Mouse (Mus musculus) brain, embryonic 14.5 days (tissue): Measurements from ENCODE around the gene Chuk. TPM values are rescaled to one million over a fixed set of nuclear protein-coding genes. Genes with fewer than 3 reads are reported as not detected.

Experiments
- DNase-seq: peaks from one replicate; pipeline ENCODE4 v3.0.0-alpha.2; 2011; ENCODE audit warnings: low read depth
- CTCF ChIP-seq: fragments of 200-500 bp; IDR thresholded peaks from 2 replicates; pipeline ENCODE4 v1.5.1; 2012; ENCODE audit warnings: inconsistent platforms, mild to moderate bottlenecking, moderate library complexity, borderline replicate concordance; ENCODE audit not compliant: insufficient read depth, insufficient read length; ENCODE audit errors: extremely low read depth
- POLR2A ChIP-seq: fragments of 200-500 bp; IDR thresholded peaks from 2 replicates; pipeline ENCODE4 v1.6.1; 2012; ENCODE audit warnings: mild to moderate bottlenecking, inconsistent platforms, borderline replicate concordance; ENCODE audit not compliant: poor library complexity, insufficient read depth, insufficient read length, severe bottlenecking; ENCODE audit errors: extremely low read depth
- polyA plus RNA-seq: library from polyadenylated mRNA; depleted of rRNA; stranded (reverse); fragments of >200 nt; gene quantifications from 2 replicates; pipeline ENCODE4 v1.2.3, GENCODE M21; 2012

The Chuk gene
- polyA plus RNA-seq, 1 experiment: 107 TPM

DNA sequence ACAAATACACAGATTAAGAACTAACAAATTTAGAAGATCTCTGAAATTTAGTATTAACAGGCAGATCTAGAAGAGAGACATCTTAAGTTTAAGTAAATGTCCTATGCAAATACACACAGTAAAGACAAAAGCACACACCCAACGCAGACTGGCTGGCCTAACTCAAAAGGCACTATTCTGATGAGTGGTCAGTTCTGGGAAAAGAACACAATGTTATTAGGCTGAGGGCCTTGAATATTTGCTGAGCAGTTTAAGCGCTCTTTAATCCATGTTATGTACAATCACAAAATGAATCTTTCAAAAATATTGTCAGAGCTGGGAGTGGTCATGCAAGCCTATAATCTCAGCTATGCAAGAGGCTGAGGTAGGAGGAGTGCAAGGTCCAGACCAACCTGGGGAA, 42.5 kb downstream of the Chuk start:
- no peak for DNase-seq
- TF ChIP-seq CTCF (no peak), POLR2A (no peak)

DNA sequence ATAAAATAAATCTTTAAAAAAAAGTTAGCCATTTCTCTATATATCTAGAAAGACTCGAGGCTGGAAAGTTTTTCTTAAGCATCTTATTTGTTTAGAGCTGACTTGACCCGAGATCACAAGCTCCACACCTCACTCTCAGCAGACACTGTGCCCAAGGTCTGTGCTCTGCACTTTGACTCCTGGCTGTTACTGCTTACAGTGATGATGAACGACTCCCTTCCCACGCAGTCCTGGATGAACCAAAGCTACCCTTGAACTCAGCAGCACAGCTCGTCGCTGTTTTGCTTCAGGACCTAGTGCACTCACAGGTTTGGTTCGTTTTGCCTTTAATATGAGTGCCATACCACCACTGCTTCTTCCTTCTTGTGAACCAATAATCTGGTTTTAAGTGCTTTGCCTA, 43.5 kb downstream of the Chuk start:
- no peak for DNase-seq

DNA sequence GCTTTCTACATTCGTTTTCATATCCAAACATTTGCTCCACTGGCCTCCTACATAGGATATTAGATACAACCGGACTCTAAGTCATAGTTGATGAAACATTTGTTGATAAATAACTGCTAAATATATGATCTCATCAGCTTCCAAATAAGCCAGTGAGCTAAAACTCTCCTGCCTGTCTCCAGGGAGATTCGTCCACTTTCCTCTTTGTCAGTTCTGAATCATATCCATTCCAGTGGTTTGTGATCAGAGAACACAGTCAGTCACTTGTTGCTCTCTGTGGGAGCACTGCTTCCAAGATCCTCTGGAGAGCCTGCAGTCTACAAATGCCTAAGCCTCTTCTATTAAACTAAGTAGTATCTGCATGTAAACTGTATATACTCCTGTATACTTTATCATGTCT, 47.1 kb downstream of the Chuk start:
- no peak for DNase-seq
- TF ChIP-seq CTCF: no peak

More for the DNA sequence above, 43.5 kb downstream of the Chuk start:
- TF ChIP-seq POLR2A (no peak), CTCF (no peak)

DNA sequence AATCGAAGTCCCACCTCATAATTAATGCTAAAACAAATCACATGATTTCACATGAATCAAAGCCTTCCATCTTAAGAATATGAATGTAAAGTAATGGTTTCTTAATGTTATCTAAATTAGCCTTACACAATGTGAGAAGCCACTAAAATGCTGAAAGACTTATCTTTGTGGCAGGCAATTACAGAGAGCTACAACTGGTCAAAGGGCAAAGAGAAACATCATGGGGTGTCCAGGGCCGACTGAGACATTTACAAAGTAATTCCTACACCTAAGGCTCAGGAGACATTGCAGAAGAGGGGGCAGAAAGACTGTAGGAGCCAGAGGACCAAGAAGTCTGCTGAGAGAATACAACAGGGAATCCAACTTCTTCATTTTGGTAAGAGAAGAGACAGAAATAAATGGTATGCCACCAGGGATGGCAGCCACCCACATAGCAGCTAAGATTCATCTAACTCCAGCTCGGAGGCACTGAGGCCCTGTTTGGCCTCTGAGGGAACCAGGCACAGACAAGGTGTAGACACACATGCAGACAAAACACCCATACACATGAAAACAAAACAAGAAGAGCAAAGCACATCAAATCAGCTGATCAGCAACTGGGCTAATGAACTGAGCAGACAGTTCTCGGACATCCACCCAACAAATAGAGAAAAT, 52.0 kb downstream of the Chuk start:
- TF ChIP-seq POLR2A (no peak), CTCF (no peak)
- no peak for DNase-seq

DNA sequence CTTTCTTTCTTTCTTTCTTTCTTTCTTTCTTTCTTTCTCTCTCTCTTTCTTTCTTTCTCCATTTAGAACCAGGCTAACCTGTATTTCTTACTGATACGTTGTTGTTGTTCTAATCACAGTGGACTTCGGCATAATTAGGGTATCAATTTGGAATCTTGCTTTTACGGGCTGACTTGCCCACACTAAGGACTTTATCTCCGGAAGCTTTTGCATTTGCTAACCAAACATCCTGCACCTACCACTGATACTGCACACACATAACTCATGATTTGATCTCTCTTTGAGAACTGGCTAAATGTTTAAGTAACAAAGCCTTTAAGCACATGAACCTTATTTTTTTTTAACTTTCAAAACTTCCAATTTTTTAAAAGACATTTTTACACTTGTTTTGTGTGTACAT, 56.9 kb downstream of the Chuk start:
- DNase-seq: no peak

DNA sequence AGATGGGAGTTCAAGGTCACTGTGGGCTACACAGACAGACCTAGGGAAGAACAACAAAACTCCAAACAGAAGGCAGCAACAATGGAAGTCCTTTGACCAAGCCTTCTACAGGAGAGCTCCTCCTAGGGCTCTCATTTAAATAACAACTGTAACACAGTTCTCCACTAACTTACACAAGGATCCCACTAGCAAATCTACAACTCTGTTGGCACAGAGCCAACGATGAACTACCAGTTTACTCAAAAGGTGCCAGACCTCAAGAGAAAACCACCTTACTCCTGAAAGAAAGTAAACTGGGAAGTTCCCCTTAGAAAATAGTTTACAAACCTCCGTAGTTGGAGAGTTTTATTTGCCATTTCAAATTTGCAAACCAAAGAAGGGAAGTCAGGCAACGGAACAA, 58.0 kb downstream of the Chuk start:
- DNase-seq: no peak
- no peak for TF ChIP-seq CTCF
- no peak for TF ChIP-seq POLR2A

More for the DNA sequence above, 56.9 kb downstream of the Chuk start:
- TF ChIP-seq POLR2A (no peak), CTCF (no peak)

DNA sequence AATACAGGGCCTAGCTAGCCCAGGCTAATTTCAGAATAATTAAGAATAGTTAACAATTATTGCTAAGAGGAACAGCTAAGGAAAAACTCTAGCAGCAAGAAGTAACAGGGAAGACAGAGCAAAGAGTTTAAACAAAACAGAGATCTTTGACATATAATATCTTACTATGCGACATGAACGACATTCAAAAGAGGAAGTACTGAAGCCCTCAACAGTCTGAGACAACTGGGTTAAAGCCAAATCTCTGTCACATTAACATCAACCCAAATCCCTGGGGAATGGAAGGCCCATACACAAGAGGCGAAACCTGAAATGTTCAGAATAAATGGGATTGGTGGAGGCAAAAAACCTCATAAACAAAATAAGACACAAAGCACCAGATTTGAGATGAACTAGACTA, 61.4 kb downstream of the Chuk start:
- peak; percentile 1 for DNase-seq
- TF ChIP-seq POLR2A: no peak
- TF ChIP-seq CTCF: no peak

DNA sequence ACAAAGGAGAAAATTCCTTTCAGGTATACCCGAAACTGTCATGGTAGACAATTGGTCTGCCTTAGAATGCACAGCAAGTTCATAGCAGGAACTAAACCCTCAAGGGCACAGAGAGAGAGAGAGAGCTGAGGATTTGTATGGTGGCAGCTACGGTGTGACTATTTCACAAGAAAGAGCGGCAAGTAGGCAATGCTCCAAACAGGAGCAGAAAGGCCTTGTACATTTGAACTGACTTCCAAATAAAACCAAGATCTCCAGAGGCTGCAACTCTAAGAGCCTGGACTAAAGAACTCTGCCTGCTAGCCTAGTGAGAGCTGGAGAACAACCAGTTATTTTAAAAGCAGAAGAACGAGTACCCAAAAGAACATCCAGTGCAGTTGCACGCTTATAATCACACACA, 65.2 kb downstream of the Chuk start:
- DNase-seq: no peak
- TF ChIP-seq CTCF: no peak
- no peak for TF ChIP-seq POLR2A

GRCm38 (mm10) chr19:44033396-44033795, 73.9 kb downstream of the Chuk start:
- no peak for TF ChIP-seq POLR2A
- TF ChIP-seq CTCF: no peak

DNA sequence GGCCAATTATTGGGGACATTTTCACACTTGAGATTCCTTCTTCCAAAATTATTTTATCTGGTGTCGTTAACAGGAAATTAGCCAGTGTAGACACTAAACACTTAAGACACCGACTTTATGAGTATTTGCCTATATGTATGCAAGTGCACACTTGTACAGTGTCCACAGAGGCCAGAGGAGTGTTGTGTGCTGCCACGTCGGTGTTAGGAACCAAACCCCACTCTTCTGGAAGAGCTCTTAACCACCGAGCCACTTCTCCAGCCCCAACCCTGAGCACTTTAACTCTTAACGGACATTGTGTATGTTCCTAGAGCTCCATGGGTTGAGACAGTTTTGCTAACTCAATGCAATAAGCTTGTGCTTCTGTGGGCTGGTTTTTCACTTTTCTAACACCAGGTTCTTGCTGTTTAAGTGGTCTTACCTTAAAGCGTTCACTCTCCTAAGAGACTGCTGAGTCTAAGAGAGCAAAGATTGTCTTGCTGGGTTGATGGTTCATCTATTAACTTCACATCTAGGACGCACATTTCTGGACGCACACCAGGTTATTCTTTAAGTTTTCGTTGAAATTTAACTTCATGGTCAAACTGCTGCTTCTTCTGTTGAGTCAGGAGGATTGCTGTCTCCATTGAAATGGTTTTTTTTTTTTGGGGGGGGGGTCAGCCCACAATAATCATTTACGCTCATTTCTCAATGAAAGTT, 75.1 kb downstream of the Chuk start:
- DNase-seq: no peak
- TF ChIP-seq POLR2A (no peak), CTCF (no peak)

More at GRCm38 (mm10) chr19:44033396-44033795, 73.9 kb downstream of the Chuk start:
- no peak for DNase-seq

DNA sequence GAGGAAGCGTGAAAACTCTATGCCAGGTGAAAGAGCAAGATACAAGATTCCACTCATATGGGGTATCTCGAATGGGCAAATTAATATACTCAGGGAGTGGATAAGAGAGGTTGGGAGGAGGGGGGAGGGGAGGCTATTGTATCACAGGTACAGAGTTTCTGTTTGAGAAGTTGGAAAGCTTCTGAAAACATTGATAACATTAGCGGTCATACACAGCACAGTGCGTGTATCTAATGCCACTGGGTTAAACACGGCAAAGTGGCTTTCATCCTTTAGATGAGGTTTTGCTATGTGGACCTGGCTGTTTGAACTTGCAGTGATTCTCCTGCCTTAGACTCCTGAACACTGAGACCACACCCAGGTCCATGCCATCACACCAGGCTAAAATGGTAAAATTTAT, 77.3 kb downstream of the Chuk start:
- DNase-seq: no peak
- TF ChIP-seq POLR2A (no peak), CTCF (no peak)

DNA sequence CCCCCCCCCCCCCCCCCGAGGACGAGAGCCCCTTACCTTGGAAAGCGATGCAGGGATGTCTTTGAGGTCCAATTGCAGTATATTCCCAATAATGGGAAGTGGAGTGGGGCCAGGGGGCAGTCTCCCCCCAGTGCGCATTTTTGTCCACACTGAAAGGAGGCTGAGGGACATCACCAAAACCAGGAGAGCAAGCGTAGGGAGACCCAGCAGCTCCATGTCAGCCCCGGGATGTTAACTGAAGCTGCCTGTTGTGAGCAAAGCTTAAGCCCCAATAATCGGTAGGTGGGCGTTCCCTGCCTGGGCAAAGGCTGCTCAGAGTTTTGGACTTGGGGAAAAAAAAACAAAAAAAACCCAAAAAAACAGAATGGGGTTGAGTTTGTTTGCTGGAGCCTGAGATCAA, 78.3 kb downstream of the Chuk start, which contains the start of gene Cyp2c23:
Gene Cyp2c23, minus strand, starts transcription at position 237 of the 400 bp plus-strand sequence.
- no peak for TF ChIP-seq CTCF
- TF ChIP-seq POLR2A: no peak
- no peak for DNase-seq

GRCm38 (mm10) chr19:44026956-44027530, 80.2 kb downstream of the Chuk start:
- no peak for TF ChIP-seq POLR2A
- TF ChIP-seq CTCF: no peak
- no peak for DNase-seq
